Mouse (Mus musculus): Measurements from ENCODE around the gene Scnn1a. TPM values are rescaled to one million over a fixed set of nuclear protein-coding genes. Genes with fewer than 3 reads are reported as not detected.
"Not testable (repeated sequence)": the region's sequence is repeated elsewhere in the genome, so short reads cannot be mapped to it uniquely, and the experiment has no call there.

Gene Scnn1a
- polyA plus RNA-seq, 1 experiment = 0.62 TPM

- DNase-seq (ENCODE audit: low read depth) = no peak
- TF ChIP-seq POLR2A (IDR thresholded peaks at IDR 0.05; ENCODE audit: borderline replicate concordance, extremely low read depth, insufficient read depth, insufficient read length, poor library complexity, severe bottlenecking) (no peak), CTCF (IDR thresholded peaks at IDR 0.05; ENCODE audit: borderline replicate concordance, extremely low read depth, insufficient read depth, insufficient read length) (no peak)
Observed at GRCm38 (mm10) chr6:125291329-125291728, 29.1 kb upstream of the Scnn1a start.

- DNase-seq (ENCODE audit: low read depth) = no peak
- TF ChIP-seq CTCF (IDR thresholded peaks at IDR 0.05; ENCODE audit: borderline replicate concordance, extremely low read depth, insufficient read depth, insufficient read length) = no peak
- no peak for TF ChIP-seq POLR2A (IDR thresholded peaks at IDR 0.05; ENCODE audit: borderline replicate concordance, extremely low read depth, insufficient read depth, insufficient read length, poor library complexity, severe bottlenecking)
Observed at GRCm38 (mm10) chr6:125292256-125292655, 28.2 kb upstream of the Scnn1a start.

- DNase-seq (ENCODE audit: low read depth) = no peak
- TF ChIP-seq CTCF (IDR thresholded peaks at IDR 0.05; ENCODE audit: borderline replicate concordance, extremely low read depth, insufficient read depth, insufficient read length) = no peak
- no peak for TF ChIP-seq POLR2A (IDR thresholded peaks at IDR 0.05; ENCODE audit: borderline replicate concordance, extremely low read depth, insufficient read depth, insufficient read length, poor library complexity, severe bottlenecking)
Observed at GRCm38 (mm10) chr6:125294049-125294448, 26.4 kb upstream of the Scnn1a start.

GRCm38 (mm10) chr6:125297149-125297820 is 23.2 kb upstream of the Scnn1a start:
- no peak for DNase-seq (ENCODE audit: low read depth)
- TF ChIP-seq CTCF (IDR thresholded peaks at IDR 0.05; ENCODE audit: borderline replicate concordance, extremely low read depth, insufficient read depth, insufficient read length) (no peak), POLR2A (IDR thresholded peaks at IDR 0.05; ENCODE audit: borderline replicate concordance, extremely low read depth, insufficient read depth, insufficient read length, poor library complexity, severe bottlenecking) (no peak)

- no peak for DNase-seq (ENCODE audit: low read depth)
- TF ChIP-seq CTCF (IDR thresholded peaks at IDR 0.05; ENCODE audit: borderline replicate concordance, extremely low read depth, insufficient read depth, insufficient read length) = no peak
- TF ChIP-seq POLR2A (IDR thresholded peaks at IDR 0.05; ENCODE audit: borderline replicate concordance, extremely low read depth, insufficient read depth, insufficient read length, poor library complexity, severe bottlenecking) = no peak
Observed at GRCm38 (mm10) chr6:125300982-125301381, 19.5 kb upstream of the Scnn1a start.

- no peak for DNase-seq (ENCODE audit: low read depth)
- TF ChIP-seq CTCF (IDR thresholded peaks at IDR 0.05; ENCODE audit: borderline replicate concordance, extremely low read depth, insufficient read depth, insufficient read length) = no peak
- TF ChIP-seq POLR2A (IDR thresholded peaks at IDR 0.05; ENCODE audit: borderline replicate concordance, extremely low read depth, insufficient read depth, insufficient read length, poor library complexity, severe bottlenecking) = no peak
Observed at GRCm38 (mm10) chr6:125302231-125302982, 18.1 kb upstream of the Scnn1a start.

GRCm38 (mm10) chr6:125303242-125303641 is 17.2 kb upstream of the Scnn1a start:
- TF ChIP-seq CTCF (IDR thresholded peaks at IDR 0.05; ENCODE audit: borderline replicate concordance, extremely low read depth, insufficient read depth, insufficient read length) = no peak
- no peak for TF ChIP-seq POLR2A (IDR thresholded peaks at IDR 0.05; ENCODE audit: borderline replicate concordance, extremely low read depth, insufficient read depth, insufficient read length, poor library complexity, severe bottlenecking)
- peak; percentile 26 for DNase-seq (ENCODE audit: low read depth)

- not testable (repeated sequence) for DNase-seq (ENCODE audit: low read depth)
Observed at GRCm38 (mm10) chr6:125304408-125304807, 16.1 kb upstream of the Scnn1a start.

DNA sequence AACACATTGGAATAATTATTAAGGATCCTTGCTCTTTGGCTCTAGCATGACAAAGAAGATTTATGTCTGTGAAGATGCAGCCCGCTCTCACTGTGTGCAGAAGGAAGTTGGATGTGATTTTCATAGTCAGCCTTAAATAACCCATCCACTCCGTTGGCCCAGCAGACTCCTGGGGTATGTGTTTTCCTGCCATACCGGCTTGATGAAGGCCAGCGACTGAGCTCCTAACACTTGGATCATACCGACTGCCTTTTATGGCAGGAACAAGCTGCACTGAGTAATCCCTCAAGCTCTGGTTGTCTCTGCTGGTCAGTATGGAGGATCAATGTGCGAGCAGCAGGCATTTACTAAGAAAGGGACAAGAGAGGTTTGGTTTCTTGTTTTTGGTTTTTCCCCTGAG is 15.0 kb upstream of the Scnn1a start:
- no peak for DNase-seq (ENCODE audit: low read depth)
- TF ChIP-seq CTCF (IDR thresholded peaks at IDR 0.05; ENCODE audit: borderline replicate concordance, extremely low read depth, insufficient read depth, insufficient read length) = no peak

- no peak for DNase-seq (ENCODE audit: low read depth)
- no peak for TF ChIP-seq CTCF (IDR thresholded peaks at IDR 0.05; ENCODE audit: borderline replicate concordance, extremely low read depth, insufficient read depth, insufficient read length)
- no peak for TF ChIP-seq POLR2A (IDR thresholded peaks at IDR 0.05; ENCODE audit: borderline replicate concordance, extremely low read depth, insufficient read depth, insufficient read length, poor library complexity, severe bottlenecking)
Observed at GRCm38 (mm10) chr6:125307091-125307490, 13.4 kb upstream of the Scnn1a start.

DNA sequence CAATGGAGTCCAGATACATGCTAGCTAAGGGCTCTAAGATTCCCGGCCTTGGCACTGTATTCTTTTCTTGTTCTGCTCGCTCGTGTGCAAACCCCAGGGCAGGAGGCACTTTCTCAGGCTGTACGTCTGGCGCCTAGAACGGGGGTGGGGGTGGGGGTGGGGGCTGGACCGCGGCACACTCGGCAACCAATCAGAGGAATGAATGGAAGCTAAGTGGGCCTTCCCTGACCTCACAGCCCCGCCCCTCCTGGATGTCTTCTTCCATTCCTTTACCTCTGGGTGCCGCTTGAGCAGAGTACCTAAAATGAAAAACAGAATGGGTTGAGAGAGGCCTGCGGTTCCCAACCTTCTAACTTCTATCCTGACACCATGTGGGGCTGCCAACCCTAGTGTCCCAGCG is 11.5 kb upstream of the Scnn1a start:
- peak; percentile 32 for DNase-seq (ENCODE audit: low read depth)
- TF ChIP-seq POLR2A (IDR thresholded peaks at IDR 0.05; ENCODE audit: borderline replicate concordance, extremely low read depth, insufficient read depth, insufficient read length, poor library complexity, severe bottlenecking) = no peak
- no peak for TF ChIP-seq CTCF (IDR thresholded peaks at IDR 0.05; ENCODE audit: borderline replicate concordance, extremely low read depth, insufficient read depth, insufficient read length)

DNA sequence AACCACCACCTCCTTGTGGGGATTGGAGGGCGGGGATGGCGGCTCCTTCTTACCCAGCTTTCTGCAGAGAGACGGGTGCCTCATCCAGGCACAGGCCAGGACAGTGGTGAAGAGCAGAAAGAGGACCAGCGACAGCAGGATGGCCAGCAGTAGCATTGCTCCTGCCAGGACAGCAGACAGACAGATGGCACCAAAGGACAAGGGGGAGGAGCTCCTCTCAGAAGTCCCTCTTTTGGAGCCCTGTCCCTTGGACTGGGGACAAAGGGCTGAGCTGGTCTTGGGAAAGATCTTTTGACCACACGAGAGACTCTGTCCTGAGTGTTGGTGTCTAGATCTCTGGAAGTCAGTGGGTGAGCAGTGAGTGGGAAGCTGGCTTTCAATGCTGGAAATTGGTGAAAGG is 11.1 kb upstream of the Scnn1a start:
- no peak for DNase-seq (ENCODE audit: low read depth)
- TF ChIP-seq CTCF (IDR thresholded peaks at IDR 0.05; ENCODE audit: borderline replicate concordance, extremely low read depth, insufficient read depth, insufficient read length) (no peak), POLR2A (IDR thresholded peaks at IDR 0.05; ENCODE audit: borderline replicate concordance, extremely low read depth, insufficient read depth, insufficient read length, poor library complexity, severe bottlenecking) (no peak)
